Mouse (Mus musculus): ENCODE measurements around the gene Armc6. TPM values are rescaled to one million over a fixed set of nuclear protein-coding genes. Genes with fewer than 3 reads are reported as not detected.

Gene Armc6
- polyA plus RNA-seq, 1 experiment from 2014 or later, result 33.4 TPM

- Histone ChIP-seq H3K36me3 (ENCODE audit: control insufficient read depth, insufficient read depth, low read length) (peaks cover 59% of the 10 kb centered on the region), H3K4me2 (ENCODE audit: low read depth, low read length) (no peak overlapping the region), H3K9me3 (ENCODE audit: control insufficient read depth, low read length) (no peaks in the 10 kb centered on the region), H3K9ac (ENCODE audit: low read depth, low read length) (no peak overlapping the region), H3K4me1 (ENCODE audit: control insufficient read depth, insufficient read depth, low read length) (no peaks in the 10 kb centered on the region), H3K4me3 (ENCODE audit: low read depth, low read length) (no peak overlapping the region), H3K27me3 (replicated peaks; ENCODE audit: control insufficient read depth, insufficient read depth, low read length) (no peaks in the 10 kb centered on the region), H3K27ac (replicated peaks; ENCODE audit: low read depth, low read length) (no peak overlapping the region)
- ATAC-seq (ENCODE audit: low read depth) (no peak), DNase-seq (ENCODE audit: low spot score) (no peak)
- 95% methylated on average over 4 of the region's 4 CpGs for WGBS
These were observed 55.2 kb downstream of the Armc6 start for GRCm38 (mm10) chr8:70179082-70179481.

GRCm38 (mm10) chr8:70178231-70178630, 56.0 kb downstream of the Armc6 start:
- Histone ChIP-seq H3K9ac (ENCODE audit: low read depth, low read length) (no peak overlapping the region), H3K27me3 (replicated peaks; ENCODE audit: control insufficient read depth, insufficient read depth, low read length) (no peaks in the 10 kb centered on the region), H3K4me3 (ENCODE audit: low read depth, low read length) (no peak overlapping the region), H3K4me1 (ENCODE audit: control insufficient read depth, insufficient read depth, low read length) (0 out of 2 replicates have a peak, but pooled peaks cover 3% of the 10 kb centered on the region), H3K4me2 (ENCODE audit: low read depth, low read length) (no peak overlapping the region), H3K36me3 (ENCODE audit: control insufficient read depth, insufficient read depth, low read length) (peaks cover 57% of the 10 kb centered on the region), H3K27ac (replicated peaks; ENCODE audit: low read depth, low read length) (no peak overlapping the region), H3K9me3 (ENCODE audit: control insufficient read depth, low read length) (no peaks in the 10 kb centered on the region)
- 93% methylated on average over 2 of the region's 2 CpGs for WGBS
- DNase-seq (ENCODE audit: low spot score), result no peak
- ATAC-seq (ENCODE audit: low read depth), result no peak

- Histone ChIP-seq H3K9me3 (ENCODE audit: control insufficient read depth, low read length) (no peaks in the 10 kb centered on the region), H3K4me1 (ENCODE audit: control insufficient read depth, insufficient read depth, low read length) (peaks cover 12% of the 10 kb centered on the region; the same call in 1 of the 2 replicates), H3K27ac (replicated peaks; ENCODE audit: low read depth, low read length) (no peak overlapping the region), H3K9ac (ENCODE audit: low read depth, low read length) (no peak overlapping the region), H3K4me3 (ENCODE audit: low read depth, low read length) (no peak overlapping the region), H3K4me2 (ENCODE audit: low read depth, low read length) (no peak overlapping the region), H3K36me3 (ENCODE audit: control insufficient read depth, insufficient read depth, low read length) (peaks cover 24% of the 10 kb centered on the region), H3K27me3 (replicated peaks; ENCODE audit: control insufficient read depth, insufficient read depth, low read length) (no peaks in the 10 kb centered on the region)
- 86% methylated on average over 7 of the region's 7 CpGs for WGBS
- DNase-seq (ENCODE audit: low spot score) (no peak), ATAC-seq (ENCODE audit: low read depth) (no peak)
These were observed 60.2 kb downstream of the Armc6 start for GRCm38 (mm10) chr8:70174079-70174478.

GRCm38 (mm10) chr8:70173320-70173719, 60.9 kb downstream of the Armc6 start:
- Histone ChIP-seq H3K4me2 (ENCODE audit: low read depth, low read length) (peak overlapping the region; percentile 77), H3K4me1 (ENCODE audit: control insufficient read depth, insufficient read depth, low read length) (peaks cover 12% of the 10 kb centered on the region; the same call in 1 of the 2 replicates), H3K27me3 (replicated peaks; ENCODE audit: control insufficient read depth, insufficient read depth, low read length) (no peaks in the 10 kb centered on the region), H3K9ac (ENCODE audit: low read depth, low read length) (no peak overlapping the region), H3K36me3 (ENCODE audit: control insufficient read depth, insufficient read depth, low read length) (peaks cover 16% of the 10 kb centered on the region), H3K9me3 (ENCODE audit: control insufficient read depth, low read length) (no peaks in the 10 kb centered on the region), H3K4me3 (ENCODE audit: low read depth, low read length) (peak overlapping the region; percentile 69; the same call in 1 of the 2 replicates), H3K27ac (replicated peaks; ENCODE audit: low read depth, low read length) (no peak overlapping the region)
- 74% methylated on average over 5 of the region's 5 CpGs for WGBS
- DNase-seq (ENCODE audit: low spot score), result no peak
- no peak for ATAC-seq (ENCODE audit: low read depth)

GRCm38 (mm10) chr8:70172043-70172681, 62.1 kb downstream of the Armc6 start, which contains the start of gene Tmem161a:
Gene Tmem161a, plus strand, starts transcription at chr8:70172356.
- 2% methylated on average over 26 of the region's 27 CpGs for WGBS
- Histone ChIP-seq H3K4me3 (ENCODE audit: low read depth, low read length) (peak within 1 kb of the TSS; percentile 69), H3K27me3 (replicated peaks; ENCODE audit: control insufficient read depth, insufficient read depth, low read length) (0 out of 2 replicates have a peak, but pooled peaks cover 3% of the 10 kb centered on the region), H3K27ac (replicated peaks; ENCODE audit: low read depth, low read length) (peak within 1 kb of the TSS; percentile 63), H3K36me3 (ENCODE audit: control insufficient read depth, insufficient read depth, low read length) (peaks cover 7% of the 10 kb centered on the region; the same call in 1 of the 2 replicates), H3K4me1 (ENCODE audit: control insufficient read depth, insufficient read depth, low read length) (peaks cover 12% of the 10 kb centered on the region; the same call in 1 of the 2 replicates), H3K4me2 (ENCODE audit: low read depth, low read length) (peak within 1 kb of the TSS; percentile 77), H3K9me3 (ENCODE audit: control insufficient read depth, low read length) (no peaks in the 10 kb centered on the region), H3K9ac (ENCODE audit: low read depth, low read length) (peak within 1 kb of the TSS; percentile 71)
- DNase-seq (ENCODE audit: low spot score) (peak; percentile 98), ATAC-seq (ENCODE audit: low read depth) (peak; percentile 97)

- Histone ChIP-seq H3K4me1 (ENCODE audit: control insufficient read depth, insufficient read depth, low read length) (peaks cover 12% of the 10 kb centered on the region; the same call in 1 of the 2 replicates), H3K36me3 (ENCODE audit: control insufficient read depth, insufficient read depth, low read length) (no peaks in the 10 kb centered on the region), H3K4me2 (ENCODE audit: low read depth, low read length) (peak overlapping the region; percentile 77), H3K9ac (ENCODE audit: low read depth, low read length) (no peak overlapping the region), H3K27me3 (replicated peaks; ENCODE audit: control insufficient read depth, insufficient read depth, low read length) (0 out of 2 replicates have a peak, but pooled peaks cover 6% of the 10 kb centered on the region), H3K9me3 (ENCODE audit: control insufficient read depth, low read length) (no peaks in the 10 kb centered on the region), H3K4me3 (ENCODE audit: low read depth, low read length) (no peak overlapping the region), H3K27ac (replicated peaks; ENCODE audit: low read depth, low read length) (peak overlapping the region; percentile 63; the same call in 1 of the 2 replicates)
- no peak for ATAC-seq (ENCODE audit: low read depth)
- no peak for DNase-seq (ENCODE audit: low spot score)
- WGBS, result 82% methylated on average over 7 of the region's 7 CpGs
These were observed 63.0 kb downstream of the Armc6 start for GRCm38 (mm10) chr8:70171240-70171639.

GRCm38 (mm10) chr8:70170748-70171147, 63.5 kb downstream of the Armc6 start:
- Histone ChIP-seq H3K36me3 (ENCODE audit: control insufficient read depth, insufficient read depth, low read length) (no peaks in the 10 kb centered on the region), H3K4me2 (ENCODE audit: low read depth, low read length) (no peak overlapping the region), H3K27ac (replicated peaks; ENCODE audit: low read depth, low read length) (no peak overlapping the region), H3K9ac (ENCODE audit: low read depth, low read length) (no peak overlapping the region), H3K9me3 (ENCODE audit: control insufficient read depth, low read length) (no peaks in the 10 kb centered on the region), H3K4me3 (ENCODE audit: low read depth, low read length) (no peak overlapping the region), H3K4me1 (ENCODE audit: control insufficient read depth, insufficient read depth, low read length) (peaks cover 12% of the 10 kb centered on the region; the same call in 1 of the 2 replicates), H3K27me3 (replicated peaks; ENCODE audit: control insufficient read depth, insufficient read depth, low read length) (peaks cover 10% of the 10 kb centered on the region)
- no peak for DNase-seq (ENCODE audit: low spot score)
- ATAC-seq (ENCODE audit: low read depth), result no peak
- WGBS, result 80% methylated on average over 3 of the region's 3 CpGs
